In genomic region chr6:38253736-38254641, GRCm38 (mm10) we compare ENCODE assay signal across 8 mouse cellular contexts. TPM values are rescaled to one million over a fixed set of nuclear protein-coding genes. Genes with fewer than 3 reads are reported as not detected.
DNase-seq lines count a peak whose midpoint lies in the region; ATAC-seq and TF ChIP-seq lines count a peak whose summit lies in the region.

Gene D630045J12Rik (minus strand): TSS chr6:38254009.

- H3K27ac ChIP-seq in intestine, postnatal 0 days (ENCODE audit: low read depth, low read length), result no peak within 1 kb of the TSS
- H3K27ac ChIP-seq in limb, embryonic 11.5 days (replicated peaks; ENCODE audit: low read depth, low read length), result peak within 1 kb of the TSS; percentile 77
- H3K27ac ChIP-seq in midbrain, embryonic 13.5 days, result peak within 1 kb of the TSS; percentile 98

- no peaks in the 10 kb centered on the region for H3K9me3 ChIP-seq in erythroblast, embryonic 14.5 days (ENCODE audit: control insufficient read depth, low read length)
- H3K9me3 ChIP-seq in intestine, postnatal 0 days (ENCODE audit: control insufficient read depth), result no peaks in the 10 kb centered on the region
- no peaks in the 10 kb centered on the region for H3K9me3 ChIP-seq in limb, embryonic 11.5 days (ENCODE audit: control insufficient read depth, low read length)
- no peaks in the 10 kb centered on the region for H3K9me3 ChIP-seq in midbrain, embryonic 13.5 days

- H3K9ac ChIP-seq in intestine, postnatal 0 days (ENCODE audit: low read depth, low read length), result peak within 1 kb of the TSS; percentile 77
- peak within 1 kb of the TSS; percentile 95 for H3K9ac ChIP-seq in limb, embryonic 11.5 days (ENCODE audit: low read length)
- peak within 1 kb of the TSS; percentile 99 for H3K9ac ChIP-seq in midbrain, embryonic 13.5 days (replicated peaks)

- under 1% methylated on average over 70 of the region's 118 CpGs for WGBS in intestine, postnatal 0 days
- under 1% methylated on average over 97 of the region's 118 CpGs for WGBS in limb, embryonic 11.5 days
- under 1% methylated on average over 99 of the region's 118 CpGs for WGBS in midbrain, embryonic 13.5 days

- no peaks in the 10 kb centered on the region for H3K36me3 ChIP-seq in erythroblast, embryonic 14.5 days (ENCODE audit: control insufficient read depth)
- H3K36me3 ChIP-seq in intestine, postnatal 0 days (ENCODE audit: control insufficient read depth, insufficient read depth), result no peaks in the 10 kb centered on the region
- no peaks in the 10 kb centered on the region for H3K36me3 ChIP-seq in limb, embryonic 11.5 days (ENCODE audit: control insufficient read depth, insufficient read depth, low read length)
- no peaks in the 10 kb centered on the region for H3K36me3 ChIP-seq in midbrain, embryonic 13.5 days

- ATAC-seq in erythroblast, adult 5-6 weeks (replicated peaks; ENCODE audit: low FRiP score, poor library complexity, severe bottlenecking), result no peak
- peak; percentile 76 for ATAC-seq in granulocyte monocyte progenitor cell, adult 5-6 weeks (replicated peaks; ENCODE audit: poor library complexity, severe bottlenecking)
- ATAC-seq in intestine, postnatal 0 days, result peak; percentile 95
- ATAC-seq in limb, embryonic 11.5 days (ENCODE audit: insufficient number of reproducible peaks, low FRiP score, low TSS enrichment, low read depth), result peak; percentile 91
- ATAC-seq in midbrain, embryonic 13.5 days, result peak; percentile 96

- H3K4me1 ChIP-seq in erythroblast, embryonic 14.5 days (ENCODE audit: control insufficient read depth), result peaks cover 13% of the 10 kb centered on the region
- no peaks in the 10 kb centered on the region; the same call in 1 of the 2 replicates for H3K4me1 ChIP-seq in intestine, postnatal 0 days (replicated peaks; ENCODE audit: control insufficient read depth, insufficient read depth, low read length)
- peaks cover 18% of the 10 kb centered on the region for H3K4me1 ChIP-seq in limb, embryonic 11.5 days (ENCODE audit: control insufficient read depth, insufficient read depth, low read length)
- H3K4me1 ChIP-seq in midbrain, embryonic 13.5 days (replicated peaks), result peaks cover 44% of the 10 kb centered on the region

- H3K4me3 ChIP-seq in erythroblast, embryonic 14.5 days (replicated peaks), result peak within 1 kb of the TSS; percentile 60
- peak within 1 kb of the TSS; percentile 75 for H3K4me3 ChIP-seq in intestine, postnatal 0 days (ENCODE audit: low read depth, low read length)
- peak within 1 kb of the TSS; percentile 80 for H3K4me3 ChIP-seq in limb, embryonic 11.5 days (ENCODE audit: low read depth, low read length)
- H3K4me3 ChIP-seq in midbrain, embryonic 13.5 days (replicated peaks), result peak within 1 kb of the TSS; percentile 92

- H3K27me3 ChIP-seq in erythroblast, embryonic 14.5 days (ENCODE audit: control insufficient read depth), result peaks cover 46% of the 10 kb centered on the region
- H3K27me3 ChIP-seq in intestine, postnatal 0 days (replicated peaks; ENCODE audit: control insufficient read depth, insufficient read depth, low read length), result no peaks in the 10 kb centered on the region
- no peaks in the 10 kb centered on the region for H3K27me3 ChIP-seq in limb, embryonic 11.5 days (ENCODE audit: control insufficient read depth, insufficient read depth, low read length)
- peaks cover 5% of the 10 kb centered on the region; the same call in 1 of the 2 replicates for H3K27me3 ChIP-seq in midbrain, embryonic 13.5 days

- peak; percentile 51 for TF ChIP-seq CTCF in intestine, postnatal 0 days (IDR thresholded peaks at IDR 0.05; ENCODE audit: low read depth)

- H3K4me2 ChIP-seq in intestine, postnatal 0 days (replicated peaks; ENCODE audit: low read depth), result peak within 1 kb of the TSS; percentile 100
- H3K4me2 ChIP-seq in limb, embryonic 11.5 days (ENCODE audit: low read depth, severe bottlenecking), result peak within 1 kb of the TSS; percentile 71
- peak within 1 kb of the TSS; percentile 87 for H3K4me2 ChIP-seq in midbrain, embryonic 13.5 days (replicated peaks)

- DNase-seq in embryo, embryonic 11 days, result peak; percentile 91
- peak; percentile 77 for DNase-seq in limb, embryonic 11.5 days (ENCODE audit: low spot score)
- DNase-seq in spleen, postnatal 10 days (ENCODE audit: low spot score in 2 of 2), result peak; percentile 38 to 65

RNA-seq across cellular contexts. Expression of gene D630045J12Rik, which starts in this region (rescaled TPM):
- polyA plus RNA-seq in erythroblast, embryonic 14.5 days (2012), result under 0.01 TPM in 2 replicates
- total RNA-seq in erythroblast, adult 5-6 weeks (2015; ENCODE audit: low replicate concordance), result 0.19 TPM in 1 of 2 replicates, not detected in the other
- total RNA-seq in erythroblast, adult 5-6 weeks (2017; ENCODE audit: low replicate concordance), result 0.09 and 1.5 TPM in 2 replicates
- 2.0 and 2.2 TPM in 2 replicates for total RNA-seq in granulocyte monocyte progenitor cell, adult 5-6 weeks (2014; fragmentation: Nextera tagmentation)
- total RNA-seq in granulocyte monocyte progenitor cell, adult 5-6 weeks (2017), result 0.15 and 0.22 TPM in 2 replicates
- polyA plus RNA-seq in intestine, postnatal 0 days (2015; fragmentation: Nextera tagmentation; extraction: Ambion mirVana), result 0.52 and 0.58 TPM in 2 replicates
- polyA plus RNA-seq in limb, embryonic 11.5 days (2014; fragmentation: Nextera tagmentation; extraction: Ambion mirVana), result 11.1 and 13.6 TPM in 2 replicates
- polyA plus RNA-seq in midbrain, embryonic 13.5 days (2015; fragmentation: Nextera tagmentation; extraction: Ambion mirVana), result 14.4 and 16.6 TPM in 2 replicates

Comparison
In these comparisons a context has a peak if more than half of its experiments do, and no peak if none do; other contexts are left out.
1. Peak in ATAC-seq, H3K4me3 ChIP-seq, H3K9ac ChIP-seq and H3K4me2 ChIP-seq in intestine, postnatal 0 days; RNA of the gene not detected or under 1 TPM.